Mouse (Mus musculus): ENCODE measurements around the gene Olfr458.

DNA sequence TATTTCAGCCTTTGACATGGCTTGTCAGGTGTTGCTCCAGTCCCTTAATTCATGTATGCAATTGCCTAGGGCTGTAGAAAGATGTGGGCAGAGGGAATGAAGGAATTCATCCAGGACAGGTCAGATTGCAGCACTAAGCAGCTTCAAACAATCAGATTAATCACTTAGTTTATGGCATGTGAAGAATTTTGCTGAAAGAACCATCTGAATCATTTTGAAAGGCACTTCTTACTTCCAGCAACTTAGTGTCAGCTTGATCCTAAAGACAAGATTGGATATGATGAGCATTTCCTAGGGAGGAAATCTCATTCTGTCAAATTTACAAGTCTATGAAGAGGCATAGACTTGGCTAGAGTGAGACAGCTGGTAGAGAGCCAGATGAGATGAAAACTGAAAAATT, 44.3 kb upstream of the Olfr458 start:
- TF ChIP-seq CTCF (IDR thresholded peaks at IDR 0.05; ENCODE audit: borderline replicate concordance, control insufficient read depth, extremely low read depth, insufficient read depth, low read length, poor library complexity), result no peak
- TF ChIP-seq POLR2A (IDR thresholded peaks at IDR 0.05; ENCODE audit: control insufficient read depth, extremely low read depth, insufficient read depth, low read length, poor library complexity), result no peak

Measured in thymus, adult 2 months (tissue).